Mouse (Mus musculus) left cerebral cortex, adult 6 months (tissue): ENCODE data around the gene BC080695. TPM values are rescaled to one million over a fixed set of nuclear protein-coding genes. Genes with fewer than 3 reads are reported as not detected.

Source experiments
- long read RNA-seq, 2 experiments: library from polyadenylated mRNA; unstranded; transcript quantifications; one replicate each; pipeline ENCODE4 v2.0.0; 2019 to 2020
- polyA plus RNA-seq: library from polyadenylated mRNA; unstranded; fragments of <200 nt; fragmentation: Nextera tagmentation; gene quantifications from 2 replicates; pipeline ENCODE4 v1.2.3, GENCODE M21; 2021

BC080695 gene
- polyA plus RNA-seq, result not detected in 2 replicates
- long read RNA-seq, experiment 1, result 0 reads
- long read RNA-seq, experiment 2, result 0 reads

GRCm38 (mm10) chr4:143551400-143551799 is at the start of gene BC080695, which contains the start of gene Gm13057:
Gene BC080695 (plus strand): TSS chr4:143551700.
Gene Gm13057 (plus strand): TSS chr4:143551709.

GRCm38 (mm10) chr4:143511043-143511442 is 40.5 kb upstream of the BC080695 start, which contains the start of gene Gm13043:
Gene Gm13043 (plus strand): TSS chr4:143511343.

DNA sequence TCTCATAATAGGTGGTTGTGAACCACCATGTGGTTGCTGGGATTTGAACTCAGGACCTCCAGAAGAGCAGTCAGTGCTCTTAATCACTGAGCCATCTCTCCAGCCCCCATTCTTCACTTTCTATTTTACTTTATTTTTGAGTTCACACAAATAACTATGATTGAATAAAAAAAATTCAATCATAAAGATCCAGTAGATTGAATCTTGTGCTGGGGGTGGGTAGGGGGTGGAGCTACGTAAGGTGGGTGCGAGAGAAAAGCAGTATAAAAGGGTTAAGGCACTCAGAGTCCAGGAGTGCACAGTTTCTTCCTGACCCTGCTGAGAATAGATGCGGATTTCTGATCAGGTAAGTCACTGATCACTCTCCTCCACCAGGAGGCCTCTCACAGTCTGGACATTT is 15.8 kb upstream of the BC080695 start, which contains the start of gene Gm13040:
Gm13040 (plus strand) TSS at position 301 of the 400 bp plus-strand sequence.

GRCm38 (mm10) chr4:143614703-143615102 is 63.2 kb downstream of the BC080695 start, which contains the start of gene Gm13083:
Gene Gm13083 (plus strand): TSS chr4:143615003.

Other genes starting within 250 kb of the BC080695 start
- gene Lrrc38, start 201.9 kb upstream of the BC080695 start, polyA plus RNA-seq, result 3.2 and 4.2 TPM in 2 replicates
- not detected in 2 replicates for gene Pramel1, start 157.3 kb upstream of the BC080695 start, polyA plus RNA-seq
- gene Pramef8, start 139.3 kb upstream of the BC080695 start, polyA plus RNA-seq, result 5.8 and 6.4 TPM in 2 replicates
- gene Oog4, start 101.4 kb upstream of the BC080695 start, polyA plus RNA-seq, result not detected in 2 replicates
- gene Gm13043, start 40.4 kb upstream of the BC080695 start, polyA plus RNA-seq, result not detected in 2 replicates
- not detected in 2 replicates for gene Gm13040, start 15.7 kb upstream of the BC080695 start, polyA plus RNA-seq
- not detected in 2 replicates for gene Gm13057, start within 50 bp of the BC080695 start, polyA plus RNA-seq
- gene Gm13083, start 63.3 kb downstream of the BC080695 start, polyA plus RNA-seq, result not detected in 2 replicates
- gene Gm13088, start 105.5 kb downstream of the BC080695 start, polyA plus RNA-seq, result not detected in 2 replicates
- gene Gm13089, start 151.0 kb downstream of the BC080695 start, polyA plus RNA-seq, result not detected in 2 replicates
- gene Gm13078, start 167.8 kb downstream of the BC080695 start, polyA plus RNA-seq, result not detected in 2 replicates
- gene Gm13023, start 237.7 kb downstream of the BC080695 start, polyA plus RNA-seq, result not detected in 2 replicates